Mouse (Mus musculus): ENCODE results near the gene Rnaseh2a. TPM values are rescaled to one million over a fixed set of nuclear protein-coding genes. Genes with fewer than 3 reads are reported as not detected.

Gene Rnaseh2a
- polyA plus RNA-seq (2012; ENCODE audit: low replicate concordance), result 523 and 1,249 TPM in 2 replicates

DNA sequence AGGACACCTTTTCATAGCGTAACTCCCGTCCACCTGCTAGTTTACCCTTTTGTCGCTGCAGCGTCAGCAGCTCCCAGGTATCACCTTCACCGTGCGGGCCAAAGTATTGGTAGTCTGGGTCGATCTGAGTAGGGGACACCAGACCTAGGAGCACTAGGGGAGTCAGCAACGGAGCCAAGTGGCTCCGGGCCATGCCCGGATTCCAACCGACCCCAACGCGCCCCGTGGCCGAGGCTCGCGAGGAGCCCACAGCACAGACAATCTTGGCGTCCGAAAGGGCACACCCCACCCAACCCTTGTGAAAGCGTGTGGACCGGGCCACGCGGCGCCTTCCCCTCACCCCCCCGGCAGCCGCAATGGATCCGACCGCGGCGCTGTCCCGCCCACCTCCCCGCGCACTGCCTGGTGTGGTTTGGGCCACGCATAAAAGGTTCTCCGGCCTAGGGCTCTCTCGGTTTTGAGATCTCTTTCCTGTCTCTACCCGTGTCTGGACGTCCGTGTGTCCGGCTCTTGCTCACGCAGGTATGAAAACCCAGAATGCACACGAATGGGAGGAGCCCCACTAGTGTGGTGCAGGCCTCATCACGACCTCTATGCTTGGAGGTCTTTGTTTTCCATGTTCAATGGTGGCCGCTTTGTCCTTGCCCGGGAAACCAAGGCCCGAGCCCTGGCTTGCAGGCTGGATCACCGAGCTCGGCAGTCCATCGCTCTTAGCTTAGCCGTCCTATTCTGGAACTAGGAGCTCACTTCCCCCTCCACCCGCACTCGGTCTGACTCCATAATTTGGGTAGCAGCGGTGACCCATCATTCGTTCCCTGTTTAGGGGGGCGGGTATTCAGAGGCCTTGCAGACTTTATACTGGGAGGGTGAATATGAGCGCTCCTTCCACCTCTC lies at the start of gene Rnaseh2a, which contains the start of the genes Gm49661 and Prdx2:
Gene Rnaseh2a, minus strand, starts transcription at position 527 of the 894 bp plus-strand sequence.
Gene Gm49661, minus strand, starts transcription at position 193 of the 894 bp plus-strand sequence.
Gene Prdx2, plus strand, starts transcription at position 347 of the 894 bp plus-strand sequence.

DNA sequence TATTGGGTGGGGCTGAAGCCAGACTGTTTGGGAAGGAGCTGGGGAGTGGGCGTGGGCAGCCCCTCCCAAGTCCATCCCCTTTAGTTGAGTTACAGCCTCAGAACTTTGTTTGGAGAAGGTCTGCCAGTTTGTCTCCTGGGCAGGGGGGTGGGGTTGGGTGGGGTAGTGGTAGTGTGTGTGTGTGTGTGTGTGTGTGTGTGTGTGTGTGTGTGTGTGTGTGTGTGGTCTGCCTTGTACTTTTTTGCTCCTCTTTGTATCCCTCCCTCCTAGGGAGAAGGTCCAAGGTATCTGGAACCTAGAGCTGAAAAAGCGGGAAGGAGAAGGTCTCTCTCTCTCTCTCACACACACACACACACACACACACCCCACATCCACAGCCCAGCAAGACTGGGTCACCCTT lies 44.9 kb upstream of the Rnaseh2a start, which contains the start of gene Best2:
Gene Best2, minus strand, starts transcription at position 101 of the 400 bp plus-strand sequence.

DNA sequence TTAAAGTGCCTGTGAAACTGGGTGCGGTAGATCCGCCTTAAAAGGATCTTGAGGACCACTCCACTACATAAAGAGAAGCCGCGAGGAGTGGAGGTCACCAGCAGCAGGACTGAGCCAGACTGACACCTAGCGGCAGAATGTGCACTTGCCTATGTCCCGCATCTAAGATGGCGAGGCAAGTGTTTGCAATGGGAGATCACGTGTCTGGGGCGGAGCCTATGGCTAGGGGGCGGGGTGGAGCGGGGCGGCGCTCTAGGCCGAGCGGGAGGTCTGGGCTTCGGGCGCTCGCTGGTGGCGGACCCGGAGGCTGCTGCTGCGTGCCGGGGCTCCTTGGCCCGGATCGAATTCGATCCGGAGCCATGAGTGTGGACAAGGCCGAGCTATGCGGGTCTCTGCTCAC lies 20.8 kb upstream of the Rnaseh2a start, which contains the start of gene Hook2:
Gene Hook2, plus strand, starts transcription at position 255 of the 400 bp plus-strand sequence.

DNA sequence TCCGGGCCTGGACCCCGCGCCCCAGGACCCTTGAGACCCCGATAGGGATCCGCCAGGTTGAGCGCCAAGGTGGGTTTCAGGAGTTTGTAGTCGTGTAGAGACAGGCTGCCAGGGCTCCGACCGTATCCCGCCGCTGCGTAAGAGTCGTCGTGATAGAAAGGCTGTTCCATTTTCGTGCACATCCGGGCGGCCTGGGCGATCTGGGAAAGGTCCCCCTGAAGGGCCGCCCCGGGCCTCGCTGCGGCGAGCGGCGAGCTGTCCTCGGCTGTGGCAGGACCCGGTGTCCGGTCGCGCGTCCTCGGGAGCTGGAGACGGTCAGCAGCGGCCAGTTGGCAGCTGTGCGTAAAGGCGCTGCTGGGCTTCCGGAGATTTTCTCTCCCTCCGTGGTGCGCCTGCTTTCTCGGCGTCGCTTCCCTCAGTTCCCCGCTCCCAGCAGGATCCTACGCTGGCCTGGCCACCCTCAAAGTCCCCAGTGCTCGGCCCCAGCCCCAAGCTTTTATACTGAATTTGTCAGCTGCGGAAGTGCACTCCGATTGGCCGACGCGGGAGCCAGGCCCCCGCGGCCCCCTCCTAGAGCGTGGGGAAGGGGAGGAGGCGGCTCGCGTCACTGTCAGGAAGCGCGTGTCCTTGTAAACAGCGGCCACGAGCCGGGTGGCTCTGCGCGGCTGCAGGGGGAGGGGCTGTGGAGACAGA lies 8.8 kb upstream of the Rnaseh2a start, which contains the start of gene Junb:
Gene Junb, minus strand, starts transcription at position 471 of the 693 bp plus-strand sequence.

DNA sequence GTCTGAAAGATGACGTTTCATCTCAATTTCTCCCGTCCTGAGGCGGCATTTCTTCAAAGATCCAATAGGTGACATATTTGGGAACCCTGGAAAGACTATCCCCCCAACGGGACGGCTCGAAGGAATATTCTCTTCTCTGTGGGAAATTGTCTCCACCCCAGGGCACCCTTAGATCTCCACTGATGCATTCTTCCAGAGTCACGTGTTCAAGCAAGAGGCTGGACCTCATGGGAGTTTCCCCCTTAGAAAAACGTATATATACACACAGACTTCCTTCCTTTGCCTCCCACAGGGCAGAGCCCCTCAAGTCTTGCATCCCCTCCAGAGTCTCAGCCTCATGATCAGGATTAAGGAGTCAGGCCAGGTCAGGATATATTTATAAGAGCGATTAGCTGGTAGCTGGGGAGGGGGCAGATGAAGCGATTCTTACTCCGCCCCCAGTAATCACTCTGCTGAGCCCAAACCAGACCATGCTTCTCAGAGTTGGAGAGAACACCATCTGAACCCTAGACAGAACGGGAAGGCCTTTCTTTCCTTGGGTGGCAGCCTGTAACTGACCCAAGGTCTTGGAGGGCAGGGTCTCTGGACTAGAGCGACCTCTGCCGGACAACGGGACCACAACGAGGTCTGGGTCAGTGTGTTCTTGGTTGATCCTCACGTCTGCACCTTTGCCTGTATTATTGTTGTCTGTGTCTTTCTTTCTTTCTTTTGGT lies 22.9 kb downstream of the Rnaseh2a start, which contains the start of gene Rtbdn:
Gene Rtbdn, plus strand, starts transcription at position 464 of the 713 bp plus-strand sequence.

DNA sequence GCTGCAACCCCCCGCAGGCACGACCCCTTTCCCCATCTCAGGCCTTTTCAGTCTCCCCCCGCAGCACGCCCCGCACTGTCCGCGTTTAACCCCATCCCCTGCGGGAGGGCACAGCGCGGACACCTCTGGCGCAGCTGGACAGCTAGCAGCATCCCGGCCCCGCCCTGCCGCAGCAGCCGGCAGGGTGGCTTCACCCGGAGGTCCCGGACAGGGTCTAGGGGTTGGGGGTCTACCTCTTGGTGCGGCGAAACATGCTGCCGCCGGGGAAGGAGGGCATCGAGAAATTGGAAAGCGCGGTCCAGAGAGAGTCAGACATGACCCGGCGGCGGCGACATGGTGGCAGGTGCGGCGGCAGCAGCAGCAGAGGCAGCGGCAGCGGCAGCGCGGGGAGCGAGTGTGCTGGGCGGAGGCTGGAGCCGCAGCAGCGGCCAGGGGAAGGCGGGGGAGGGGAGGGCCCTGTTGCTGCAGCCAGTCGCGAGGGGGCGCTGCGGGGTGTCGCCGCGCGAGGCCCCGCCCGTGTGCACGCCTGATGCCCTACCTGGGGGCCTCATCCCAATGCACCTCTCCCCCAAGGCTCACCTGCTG lies 32.5 kb downstream of the Rnaseh2a start, which contains the start of gene Mast1:
Gene Mast1, minus strand, starts transcription at position 398 of the 585 bp plus-strand sequence.

DNA sequence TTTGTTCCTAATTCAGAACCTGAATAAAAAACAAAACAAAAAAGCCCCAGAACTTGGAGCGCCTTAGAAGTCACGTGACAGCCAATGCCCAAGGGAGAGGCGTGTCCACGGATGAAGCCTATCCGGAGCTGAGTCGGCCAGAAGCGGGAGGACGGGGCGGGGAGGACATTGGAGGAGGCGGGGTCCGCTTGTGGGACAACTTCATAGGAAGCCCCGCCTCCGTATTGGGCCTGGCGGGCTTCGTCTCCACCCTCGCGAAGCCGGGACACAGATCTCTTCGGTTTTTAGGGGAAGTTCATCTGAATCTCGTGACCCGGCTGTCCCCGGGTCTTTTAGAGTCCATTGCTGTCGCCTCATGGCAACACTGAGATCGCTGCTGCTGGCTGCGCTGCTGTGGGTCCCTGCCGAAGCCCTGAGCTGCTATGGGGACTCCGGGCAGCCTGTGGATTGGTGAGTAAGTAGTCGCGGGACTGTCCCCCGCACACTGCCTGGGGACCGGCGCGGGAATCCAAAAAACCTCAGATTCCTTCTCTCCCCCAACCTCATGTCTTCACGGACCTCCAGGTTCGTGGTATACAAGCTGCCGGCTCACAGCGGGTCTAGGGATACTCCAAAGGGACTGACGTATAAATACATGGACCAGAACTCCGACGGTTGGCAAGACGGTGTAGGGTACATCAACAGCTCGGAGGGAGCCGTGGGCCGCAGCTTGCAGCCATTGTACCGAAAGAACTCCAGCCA lies 61.0 kb downstream of the Rnaseh2a start, which contains the start of gene Dnase2a:
Gene Dnase2a, plus strand, starts transcription at position 140 of the 741 bp plus-strand sequence.

Other genes starting within 250 kb of the Rnaseh2a start
- 27.2 and 30.1 TPM in 2 replicates for gene G430095P16Rik, start 246.8 kb downstream of the Rnaseh2a start, polyA plus RNA-seq (2012; ENCODE audit: low replicate concordance)
- 88.8 and 111 TPM in 2 replicates for gene Nfix, start 169.4 kb downstream of the Rnaseh2a start, polyA plus RNA-seq (2012; ENCODE audit: low replicate concordance)
- 1.6 and 2.0 TPM in 2 replicates for gene Dand5, start 146.9 kb downstream of the Rnaseh2a start, polyA plus RNA-seq (2012; ENCODE audit: low replicate concordance)
- 50.6 and 92.7 TPM in 2 replicates for gene Gadd45gip1, start 138.2 kb downstream of the Rnaseh2a start, polyA plus RNA-seq (2012; ENCODE audit: low replicate concordance)
- 1,135 and 1,429 TPM in 2 replicates for gene Rad23a, start 129.1 kb downstream of the Rnaseh2a start, polyA plus RNA-seq (2012; ENCODE audit: low replicate concordance)
- gene Calr, start 122.8 kb downstream of the Rnaseh2a start, polyA plus RNA-seq (2012; ENCODE audit: low replicate concordance), result 243 and 806 TPM in 2 replicates
- gene Farsa, start 112.8 kb downstream of the Rnaseh2a start, polyA plus RNA-seq (2012; ENCODE audit: low replicate concordance), result 41.5 and 103 TPM in 2 replicates
- gene Syce2, start 97.7 kb downstream of the Rnaseh2a start, polyA plus RNA-seq (2012; ENCODE audit: low replicate concordance), result 58.0 and 82.4 TPM in 2 replicates
- gene Gcdh, start 75.8 kb downstream of the Rnaseh2a start, polyA plus RNA-seq (2012; ENCODE audit: low replicate concordance), result 47.9 and 84.2 TPM in 2 replicates
- gene Klf1, start 67.8 kb downstream of the Rnaseh2a start, polyA plus RNA-seq (2012; ENCODE audit: low replicate concordance), result 1,095 and 1,669 TPM in 2 replicates
- gene Dnase2a, start 61.2 kb downstream of the Rnaseh2a start, polyA plus RNA-seq (2012; ENCODE audit: low replicate concordance), result 14.5 and 50.4 TPM in 2 replicates
- 0.66 and 1.1 TPM in 2 replicates for gene Mast1, start 32.4 kb downstream of the Rnaseh2a start, polyA plus RNA-seq (2012; ENCODE audit: low replicate concordance)
- not detected in 2 replicates for gene Rtbdn, start 22.8 kb downstream of the Rnaseh2a start, polyA plus RNA-seq (2012; ENCODE audit: low replicate concordance)
- not detected in 2 replicates for gene Gm49661, start 334 bp downstream of the Rnaseh2a start, polyA plus RNA-seq (2012; ENCODE audit: low replicate concordance)
- 98.3 and 368 TPM in 2 replicates for gene Prdx2, start 180 bp downstream of the Rnaseh2a start, polyA plus RNA-seq (2012; ENCODE audit: low replicate concordance)
- 244 and 401 TPM in 2 replicates for gene Junb, start 9.0 kb upstream of the Rnaseh2a start, polyA plus RNA-seq (2012; ENCODE audit: low replicate concordance)
- 8.4 and 10.8 TPM in 2 replicates for gene Hook2, start 20.8 kb upstream of the Rnaseh2a start, polyA plus RNA-seq (2012; ENCODE audit: low replicate concordance)
- gene Best2, start 44.8 kb upstream of the Rnaseh2a start, polyA plus RNA-seq (2012; ENCODE audit: low replicate concordance), result 0.15 TPM in 1 of 2 replicates, not detected in the other
- gene Asna1, start 55.5 kb upstream of the Rnaseh2a start, polyA plus RNA-seq (2012; ENCODE audit: low replicate concordance), result 115 and 306 TPM in 2 replicates
- 189 and 354 TPM in 2 replicates for gene Trir, start 57.1 kb upstream of the Rnaseh2a start, polyA plus RNA-seq (2012; ENCODE audit: low replicate concordance)
- gene Tnpo2, start 67.1 kb upstream of the Rnaseh2a start, polyA plus RNA-seq (2012; ENCODE audit: low replicate concordance), result 9.4 and 25.7 TPM in 2 replicates
- gene Fbxw9, start 90.3 kb upstream of the Rnaseh2a start, polyA plus RNA-seq (2012; ENCODE audit: low replicate concordance), result 8.5 and 14.5 TPM in 2 replicates
- gene Gm5741, start 98.2 kb upstream of the Rnaseh2a start, polyA plus RNA-seq (2012; ENCODE audit: low replicate concordance), result not detected in 2 replicates
- gene Dhps, start 102.0 kb upstream of the Rnaseh2a start, polyA plus RNA-seq (2012; ENCODE audit: low replicate concordance), result 54.9 and 75.7 TPM in 2 replicates
- 2.5 and 39.0 TPM in 2 replicates for gene Wdr83os, start 111.0 kb upstream of the Rnaseh2a start, polyA plus RNA-seq (2012; ENCODE audit: low replicate concordance)
- gene Wdr83, start 111.5 kb upstream of the Rnaseh2a start, polyA plus RNA-seq (2012; ENCODE audit: low replicate concordance), result 6.1 and 19.9 TPM in 2 replicates
- gene Man2b1, start 113.5 kb upstream of the Rnaseh2a start, polyA plus RNA-seq (2012; ENCODE audit: low replicate concordance), result 2.8 and 9.6 TPM in 2 replicates
- gene Zfp791, start 153.3 kb upstream of the Rnaseh2a start, polyA plus RNA-seq (2012; ENCODE audit: low replicate concordance), result 0.08 TPM in 1 of 2 replicates, not detected in the other
- not detected in 2 replicates for gene Cks1brt, start 182.2 kb upstream of the Rnaseh2a start, polyA plus RNA-seq (2012; ENCODE audit: low replicate concordance)